Mouse (Mus musculus) heart, embryonic 10.5 days (tissue): ENCODE data around the gene Cacng4. TPM values are rescaled to one million over a fixed set of nuclear protein-coding genes. Genes with fewer than 3 reads are reported as not detected.

Experiments
- DNase-seq: peaks from one replicate; pipeline ENCODE4 v3.0.0-alpha.2; 2017; ENCODE audit warnings: low spot score
- H3K27ac ChIP-seq: fragments of 300-500 bp; sonication (generic); 2 replicates; pipeline ENCODE4 v1.5.1; 2016; ENCODE audit warnings: mild to moderate bottlenecking
- H3K27me3 ChIP-seq: fragments of 300-500 bp; sonication (generic); 2 replicates; pipeline ENCODE4 v1.6.1; 2016; ENCODE audit warnings: mild to moderate bottlenecking; ENCODE audit not compliant: poor library complexity, insufficient read depth, severe bottlenecking
- H3K36me3 ChIP-seq: fragments of 300-500 bp; sonication (generic); 2 replicates; pipeline ENCODE4 v1.6.1; 2016; ENCODE audit warnings: mild to moderate bottlenecking, moderate library complexity
- H3K4me1 ChIP-seq: fragments of 300-500 bp; sonication (generic); 2 replicates; pipeline ENCODE4 v1.6.1; 2016; ENCODE audit warnings: mild to moderate bottlenecking
- H3K4me3 ChIP-seq: fragments of 300-500 bp; sonication (generic); 2 replicates; pipeline ENCODE4 v1.5.1; 2016; ENCODE audit warnings: mild to moderate bottlenecking, moderate library complexity
- H3K9me3 ChIP-seq: fragments of 300-500 bp; sonication (generic); 2 replicates; pipeline ENCODE4 v1.6.1; 2016; ENCODE audit warnings: mild to moderate bottlenecking, moderate library complexity
- WGBS: fragments of 180-500 bp; shearing (Covaris S2); methylation state at CpG from one replicate; pipeline ENCODE4 v1.1.7; 2016; 5-methylcytosine and 5-hydroxymethylcytosine counted together
- polyA plus RNA-seq: library from polyadenylated mRNA; unstranded; fragments of >200 nt; fragmentation: Nextera tagmentation; extraction: Ambion mirVana; gene quantifications from 2 replicates; pipeline ENCODE4 v1.2.1, GENCODE M21; 2016

Gene Cacng4
- 0.14 and 0.80 TPM in 2 replicates for polyA plus RNA-seq

- Histone ChIP-seq H3K27me3 (peaks cover 99% of the 10 kb centered on the region), H3K27ac (peak within 1 kb of the TSS; percentile 8; the same call in 1 of the 2 replicates), H3K9me3 (no peaks in the 10 kb centered on the region), H3K36me3 (no peaks in the 10 kb centered on the region), H3K4me1 (peaks cover 25% of the 10 kb centered on the region), H3K4me3 (peak within 1 kb of the TSS; percentile 63)
- WGBS, result 5% methylated on average over 54 of the region's 73 CpGs
- no peak for DNase-seq
Observed at GRCm38 (mm10) chr11:107794547-107795269, at the start of gene Cacng4. Gene Cacng4 (minus strand): TSS chr11:107794557.

DNA sequence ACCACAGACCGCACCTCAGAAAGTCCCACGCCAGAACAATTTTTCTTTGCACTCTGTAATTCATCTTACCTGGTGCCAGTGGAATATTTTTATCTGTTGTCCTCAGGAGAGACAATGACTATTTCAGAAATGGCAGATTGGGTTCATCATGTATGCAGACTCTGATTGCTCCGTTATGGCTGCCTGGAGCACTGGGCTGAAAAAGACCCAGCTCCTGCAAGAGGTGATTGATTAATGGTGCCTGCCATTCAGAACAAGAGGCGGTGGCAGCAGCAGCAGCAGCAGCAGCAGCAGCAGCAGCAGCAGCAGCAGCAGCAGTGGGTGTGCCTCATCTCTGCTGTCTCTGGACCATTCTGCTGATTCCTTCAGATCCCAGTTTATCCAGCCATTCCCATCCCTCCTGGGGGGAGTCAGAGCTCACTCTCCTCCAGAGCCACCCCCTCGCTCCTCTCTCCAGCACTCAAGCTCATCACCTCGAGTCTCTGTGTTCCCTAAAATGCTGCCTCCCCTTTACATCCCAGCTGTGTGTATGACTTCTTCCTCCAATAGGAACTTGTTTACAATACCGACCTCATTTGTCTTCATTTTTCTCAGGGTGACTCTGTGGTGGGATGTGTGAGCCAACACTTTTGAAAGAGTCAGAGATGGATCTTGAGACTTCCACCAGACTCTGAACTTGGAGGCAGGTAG lies 39.1 kb upstream of the Cacng4 start:
- H3K4me3 ChIP-seq, result no peak overlapping the region
- no peaks in the 10 kb centered on the region for H3K27me3 ChIP-seq
- H3K4me1 ChIP-seq, result no peaks in the 10 kb centered on the region
- no peaks in the 10 kb centered on the region for H3K36me3 ChIP-seq
- 67% methylated on average over 7 of the region's 7 CpGs for WGBS
- H3K9me3 ChIP-seq, result no peaks in the 10 kb centered on the region
- DNase-seq, result no peak
- H3K27ac ChIP-seq, result no peak overlapping the region

DNA sequence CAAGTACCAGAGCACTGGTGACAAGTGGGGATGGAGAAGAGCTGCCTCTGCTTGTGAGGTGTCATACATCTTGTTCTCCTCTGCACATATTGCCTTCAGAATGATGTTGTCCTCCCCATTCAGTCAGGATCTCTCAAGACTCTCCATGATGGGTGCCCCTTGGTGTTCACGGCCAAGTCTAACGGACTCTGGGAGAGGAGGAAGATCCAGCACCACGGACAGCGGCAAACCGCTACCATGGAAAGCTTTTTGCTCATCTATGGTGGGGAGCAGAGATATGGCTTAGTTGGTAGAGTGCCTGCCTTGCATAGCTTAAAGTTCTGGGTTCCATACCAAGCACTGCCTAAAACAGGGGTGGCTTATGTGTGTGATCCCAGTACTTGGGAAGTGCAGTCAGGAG lies 22.8 kb upstream of the Cacng4 start:
- Histone ChIP-seq H3K9me3 (0 out of 2 replicates have a peak, but pooled peaks cover 2% of the 10 kb centered on the region), H3K36me3 (no peaks in the 10 kb centered on the region), H3K4me1 (no peaks in the 10 kb centered on the region), H3K27ac (no peak overlapping the region), H3K4me3 (no peak overlapping the region), H3K27me3 (peaks cover 17% of the 10 kb centered on the region)
- DNase-seq, result no peak
- WGBS, result 39% methylated on average over 5 of the region's 5 CpGs

DNA sequence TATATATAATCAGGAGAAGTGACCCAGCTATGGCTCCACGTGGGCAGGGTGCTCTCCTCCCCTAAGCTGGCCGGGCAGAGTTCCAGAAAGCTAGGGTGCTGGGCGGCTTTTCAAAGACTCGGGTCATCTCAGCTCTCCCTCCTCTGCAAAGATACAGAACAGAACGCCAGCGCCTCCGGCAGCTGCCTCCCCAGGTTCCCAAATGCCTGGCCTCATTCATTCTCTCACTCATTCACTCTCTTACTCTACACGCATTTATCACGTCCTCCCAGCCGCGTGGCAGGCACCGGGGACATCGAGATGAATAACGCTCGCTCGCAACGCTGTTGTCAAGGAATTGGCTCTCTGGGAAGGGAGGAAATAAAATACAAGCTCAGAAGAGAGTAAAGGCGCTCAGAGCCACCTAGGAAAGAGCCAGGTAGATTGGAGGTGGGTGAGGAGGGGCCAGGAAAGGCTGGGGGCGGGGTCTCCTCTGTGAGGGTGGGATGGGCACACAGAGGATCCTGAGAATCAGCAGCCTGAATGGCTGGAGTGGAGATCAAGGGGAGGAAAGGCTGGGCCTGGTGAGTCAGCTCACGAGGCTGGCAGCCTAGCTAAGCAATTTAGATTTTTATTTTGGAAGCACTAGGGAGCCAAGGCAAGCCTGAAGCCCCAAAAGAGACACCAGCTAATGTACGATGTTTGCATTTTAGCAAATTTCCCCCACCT lies 18.7 kb upstream of the Cacng4 start:
- no peak for DNase-seq
- no peak overlapping the region for H3K4me3 ChIP-seq
- no peak overlapping the region for H3K27ac ChIP-seq
- 42% methylated on average over 21 of the region's 21 CpGs for WGBS
- peaks cover 37% of the 10 kb centered on the region for H3K27me3 ChIP-seq
- no peaks in the 10 kb centered on the region for H3K4me1 ChIP-seq
- H3K36me3 ChIP-seq, result no peaks in the 10 kb centered on the region
- no peaks in the 10 kb centered on the region for H3K9me3 ChIP-seq

GRCm38 (mm10) chr11:107812429-107812828 lies 18.1 kb upstream of the Cacng4 start:
- WGBS, result 59% methylated on average over 4 of the region's 4 CpGs
- no peak overlapping the region for H3K4me3 ChIP-seq
- H3K36me3 ChIP-seq, result no peaks in the 10 kb centered on the region
- DNase-seq, result no peak
- H3K27ac ChIP-seq, result no peak overlapping the region
- H3K4me1 ChIP-seq, result no peaks in the 10 kb centered on the region
- peaks cover 37% of the 10 kb centered on the region for H3K27me3 ChIP-seq
- H3K9me3 ChIP-seq, result no peaks in the 10 kb centered on the region

DNA sequence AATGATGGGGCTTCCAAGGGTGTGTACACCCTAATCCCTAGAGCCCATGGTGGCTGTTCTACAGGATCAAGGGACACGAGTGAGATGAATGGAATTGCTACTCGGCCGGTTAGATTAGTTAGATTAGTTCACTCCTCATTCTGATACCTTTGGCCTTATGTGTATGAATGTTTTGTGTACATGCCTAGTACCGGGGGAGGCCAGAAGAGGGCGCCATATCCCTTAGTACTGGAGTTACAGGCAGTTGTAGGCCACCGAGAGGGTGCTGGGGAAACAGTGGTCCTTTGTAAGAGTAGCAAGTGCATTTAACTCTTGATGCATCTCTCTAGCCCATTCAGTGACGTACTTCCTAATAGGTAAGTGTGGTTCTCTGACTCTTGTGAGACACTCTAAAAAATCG lies 14.2 kb upstream of the Cacng4 start:
- no peaks in the 10 kb centered on the region for H3K9me3 ChIP-seq
- DNase-seq, result no peak
- no peak overlapping the region for H3K27ac ChIP-seq
- H3K4me1 ChIP-seq, result no peaks in the 10 kb centered on the region
- WGBS, result 71% methylated on average over 8 of the region's 8 CpGs
- H3K4me3 ChIP-seq, result no peak overlapping the region
- H3K36me3 ChIP-seq, result no peaks in the 10 kb centered on the region
- H3K27me3 ChIP-seq, result peaks cover 33% of the 10 kb centered on the region

- H3K9me3 ChIP-seq, result no peaks in the 10 kb centered on the region
- H3K4me1 ChIP-seq, result no peaks in the 10 kb centered on the region
- WGBS, result 78% methylated on average over 1 of the region's 1 CpGs
- no peak overlapping the region for H3K4me3 ChIP-seq
- no peak overlapping the region for H3K27ac ChIP-seq
- H3K27me3 ChIP-seq, result peaks cover 28% of the 10 kb centered on the region; the same call in 1 of the 2 replicates
- H3K36me3 ChIP-seq, result no peaks in the 10 kb centered on the region
- DNase-seq, result no peak
Observed at GRCm38 (mm10) chr11:107806058-107806457, 11.7 kb upstream of the Cacng4 start.

- Histone ChIP-seq H3K4me1 (0 out of 2 replicates have a peak, but pooled peaks cover 2% of the 10 kb centered on the region), H3K27ac (no peak overlapping the region), H3K36me3 (no peaks in the 10 kb centered on the region), H3K9me3 (no peaks in the 10 kb centered on the region), H3K27me3 (peaks cover 61% of the 10 kb centered on the region), H3K4me3 (no peak overlapping the region)
- DNase-seq, result no peak
- 78% methylated on average over 3 of the region's 3 CpGs for WGBS
Observed at GRCm38 (mm10) chr11:107801946-107802345, 7.6 kb upstream of the Cacng4 start.

GRCm38 (mm10) chr11:107799331-107799730 lies 5.0 kb upstream of the Cacng4 start:
- DNase-seq, result no peak
- 35% methylated on average over 9 of the region's 9 CpGs for WGBS
- H3K36me3 ChIP-seq, result no peaks in the 10 kb centered on the region

GRCm38 (mm10) chr11:107796346-107796745 lies 2.0 kb upstream of the Cacng4 start:
- peaks cover 25% of the 10 kb centered on the region for H3K4me1 ChIP-seq
- no peaks in the 10 kb centered on the region for H3K9me3 ChIP-seq
- no peak overlapping the region for H3K4me3 ChIP-seq
- no peak overlapping the region for H3K27ac ChIP-seq
- DNase-seq, result no peak
- H3K36me3 ChIP-seq, result no peaks in the 10 kb centered on the region
- 26% methylated on average over 7 of the region's 7 CpGs for WGBS
- peaks cover 100% of the 10 kb centered on the region for H3K27me3 ChIP-seq

More at GRCm38 (mm10) chr11:107799331-107799730, 5.0 kb upstream of the Cacng4 start:
- Histone ChIP-seq H3K9me3 (no peaks in the 10 kb centered on the region), H3K4me3 (no peak overlapping the region), H3K4me1 (peaks cover 11% of the 10 kb centered on the region), H3K27ac (no peak overlapping the region), H3K27me3 (peaks cover 87% of the 10 kb centered on the region)

GRCm38 (mm10) chr11:107795384-107796035 lies 1.2 kb upstream of the Cacng4 start:
- Histone ChIP-seq H3K27me3 (peaks cover 100% of the 10 kb centered on the region), H3K9me3 (no peaks in the 10 kb centered on the region), H3K4me1 (peaks cover 25% of the 10 kb centered on the region), H3K4me3 (peak overlapping the region; percentile 63; the same call in 1 of the 2 replicates), H3K27ac (no peak overlapping the region), H3K36me3 (no peaks in the 10 kb centered on the region)
- 10% methylated on average over 9 of the region's 9 CpGs for WGBS
- DNase-seq, result no peak

DNA sequence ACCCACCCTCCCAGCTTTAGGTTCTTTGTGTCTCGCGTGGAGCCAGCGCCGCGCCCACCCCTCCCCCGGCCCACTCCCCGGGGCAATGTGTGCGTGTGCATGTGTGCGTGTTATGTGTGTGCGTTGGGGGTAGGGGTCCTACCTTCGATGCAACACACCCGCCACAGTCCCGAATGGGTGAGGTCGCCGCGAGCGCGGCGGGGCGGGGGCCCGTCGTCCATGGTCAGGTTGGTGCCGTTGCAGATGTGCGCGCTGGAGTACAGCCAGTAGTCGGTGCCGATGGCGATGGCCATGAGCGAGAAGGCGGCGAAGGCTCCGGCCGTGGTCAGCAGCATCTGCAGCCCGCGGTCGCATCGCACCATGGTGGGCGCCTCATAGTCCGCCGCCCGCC lies 259 bp downstream of the Cacng4 start:
- under 1% methylated on average over 36 of the region's 41 CpGs for WGBS
- Histone ChIP-seq H3K27ac (peak overlapping the region; percentile 8; the same call in 1 of the 2 replicates), H3K27me3 (peaks cover 99% of the 10 kb centered on the region), H3K9me3 (no peaks in the 10 kb centered on the region), H3K4me3 (peak overlapping the region; percentile 63), H3K36me3 (no peaks in the 10 kb centered on the region), H3K4me1 (peaks cover 23% of the 10 kb centered on the region)
- DNase-seq, result peak; percentile 80
